Mouse (Mus musculus): Measurements from ENCODE around the gene Abca7. TPM values are rescaled to one million over a fixed set of nuclear protein-coding genes. Genes with fewer than 3 reads are reported as not detected.
A peak's percentile ranks its signal among the peaks of the same experiment; 100 is the strongest.
"Not testable (repeated sequence)": the region's sequence is repeated elsewhere in the genome, so short reads cannot be mapped to it uniquely, and the experiment has no call there.

The Abca7 gene
- total and polyA plus RNA-seq, 2 experiments from 2014 or later, result 1.9 to 9.3 TPM

GRCm38 (mm10) chr10:80044087-80044486 lies 47.8 kb downstream of the Abca7 start:
- H3K27ac ChIP-seq (ENCODE audit: low read depth, low read length), result peak overlapping the region; percentile 51; the same call in 1 of the 2 replicates
- DNase-seq (ENCODE audit: low spot score) (peak; percentile 32), ATAC-seq (ENCODE audit: low FRiP score) (no peak)
- no peak overlapping the region for H3K4me3 ChIP-seq (ENCODE audit: low read depth, low read length)
- H3K36me3 ChIP-seq (ENCODE audit: insufficient read depth, low read length), result no peaks in the 10 kb centered on the region
- 21% methylated on average over 4 of the region's 4 CpGs for WGBS
- H3K4me2 ChIP-seq (ENCODE audit: low read depth, low read length, poor library complexity, severe bottlenecking), result no peak overlapping the region
- no peak for TF ChIP-seq CTCF (IDR thresholded peaks at IDR 0.05)
- no peaks in the 10 kb centered on the region for H3K9me3 ChIP-seq (ENCODE audit: low read length)
- H3K9ac ChIP-seq (replicated peaks; ENCODE audit: low read length, poor library complexity, severe bottlenecking), result no peak overlapping the region
- H3K27me3 ChIP-seq (ENCODE audit: insufficient read depth, low read length), result no peaks in the 10 kb centered on the region
- no peaks in the 10 kb centered on the region for H3K4me1 ChIP-seq (ENCODE audit: insufficient read depth, low read length)

- not testable (repeated sequence) for H3K4me3 ChIP-seq (ENCODE audit: low read depth, low read length); DNase-seq (ENCODE audit: low spot score); H3K4me2 ChIP-seq (ENCODE audit: low read depth, low read length, poor library complexity, severe bottlenecking); H3K36me3 ChIP-seq (ENCODE audit: insufficient read depth, low read length); H3K9ac ChIP-seq (replicated peaks; ENCODE audit: low read length, poor library complexity, severe bottlenecking); H3K9me3 ChIP-seq (ENCODE audit: low read length); H3K4me1 ChIP-seq (ENCODE audit: insufficient read depth, low read length); H3K27me3 ChIP-seq (ENCODE audit: insufficient read depth, low read length); ATAC-seq (ENCODE audit: low FRiP score); H3K27ac ChIP-seq (ENCODE audit: low read depth, low read length)
- 76% methylated on average over 2 of the region's 4 CpGs for WGBS
These were observed 49.1 kb downstream of the Abca7 start for GRCm38 (mm10) chr10:80045364-80045763.

GRCm38 (mm10) chr10:80045766-80046165 lies 49.5 kb downstream of the Abca7 start:
- WGBS, result 57% methylated on average over 5 of the region's 5 CpGs
- Histone ChIP-seq H3K4me3 (ENCODE audit: low read depth, low read length) (no peak overlapping the region), H3K27ac (ENCODE audit: low read depth, low read length) (no peak overlapping the region), H3K4me1 (ENCODE audit: insufficient read depth, low read length) (no peaks in the 10 kb centered on the region), H3K9ac (replicated peaks; ENCODE audit: low read length, poor library complexity, severe bottlenecking) (no peak overlapping the region), H3K4me2 (ENCODE audit: low read depth, low read length, poor library complexity, severe bottlenecking) (no peak overlapping the region), H3K9me3 (ENCODE audit: low read length) (no peaks in the 10 kb centered on the region), H3K36me3 (ENCODE audit: insufficient read depth, low read length) (no peaks in the 10 kb centered on the region), H3K27me3 (ENCODE audit: insufficient read depth, low read length) (no peaks in the 10 kb centered on the region)
- no peak for TF ChIP-seq CTCF (IDR thresholded peaks at IDR 0.05)
- ATAC-seq (ENCODE audit: low FRiP score) (no peak), DNase-seq (ENCODE audit: low spot score) (no peak)

- WGBS, result 39% methylated on average over 9 of the region's 9 CpGs
- no peak for TF ChIP-seq CTCF (IDR thresholded peaks at IDR 0.05)
- Histone ChIP-seq H3K4me3 (ENCODE audit: low read depth, low read length) (no peak within 1 kb of the TSS), H3K36me3 (ENCODE audit: insufficient read depth, low read length) (no peaks in the 10 kb centered on the region), H3K27me3 (ENCODE audit: insufficient read depth, low read length) (no peaks in the 10 kb centered on the region), H3K9ac (replicated peaks; ENCODE audit: low read length, poor library complexity, severe bottlenecking) (no peak within 1 kb of the TSS), H3K27ac (ENCODE audit: low read depth, low read length) (no peak within 1 kb of the TSS), H3K9me3 (ENCODE audit: low read length) (no peaks in the 10 kb centered on the region), H3K4me1 (ENCODE audit: insufficient read depth, low read length) (no peaks in the 10 kb centered on the region), H3K4me2 (ENCODE audit: low read depth, low read length, poor library complexity, severe bottlenecking) (no peak within 1 kb of the TSS)
- no peak for ATAC-seq (ENCODE audit: low FRiP score)
- DNase-seq (ENCODE audit: low spot score), result no peak
These were observed 50.8 kb downstream of the Abca7 start, which contains the start of gene Gpx4 for GRCm38 (mm10) chr10:80047041-80047565. Gpx4 (plus strand) TSS chr10:80047166.

- Histone ChIP-seq H3K27ac (ENCODE audit: low read depth, low read length) (no peak overlapping the region), H3K36me3 (ENCODE audit: insufficient read depth, low read length) (no peaks in the 10 kb centered on the region), H3K9me3 (ENCODE audit: low read length) (no peaks in the 10 kb centered on the region), H3K27me3 (ENCODE audit: insufficient read depth, low read length) (no peaks in the 10 kb centered on the region), H3K4me2 (ENCODE audit: low read depth, low read length, poor library complexity, severe bottlenecking) (no peak overlapping the region), H3K4me1 (ENCODE audit: insufficient read depth, low read length) (no peaks in the 10 kb centered on the region), H3K9ac (replicated peaks; ENCODE audit: low read length, poor library complexity, severe bottlenecking) (no peak overlapping the region), H3K4me3 (ENCODE audit: low read depth, low read length) (no peak overlapping the region)
- TF ChIP-seq CTCF (IDR thresholded peaks at IDR 0.05), result no peak
- ATAC-seq (ENCODE audit: low FRiP score) (no peak), DNase-seq (ENCODE audit: low spot score) (peak; percentile 34)
- WGBS, result 12% methylated on average over 5 of the region's 5 CpGs
These were observed 52.1 kb downstream of the Abca7 start for GRCm38 (mm10) chr10:80048396-80048795.

- no peak overlapping the region for H3K27ac ChIP-seq (ENCODE audit: low read depth, low read length)
- no peak overlapping the region for H3K9ac ChIP-seq (replicated peaks; ENCODE audit: low read length, poor library complexity, severe bottlenecking)
- no peak for ATAC-seq (ENCODE audit: low FRiP score)
- 65% methylated on average over 3 of the region's 3 CpGs for WGBS
- no peaks in the 10 kb centered on the region for H3K4me1 ChIP-seq (ENCODE audit: insufficient read depth, low read length)
- DNase-seq (ENCODE audit: low spot score), result no peak
- no peak for TF ChIP-seq CTCF (IDR thresholded peaks at IDR 0.05)
- no peaks in the 10 kb centered on the region for H3K36me3 ChIP-seq (ENCODE audit: insufficient read depth, low read length)
- H3K27me3 ChIP-seq (ENCODE audit: insufficient read depth, low read length), result no peaks in the 10 kb centered on the region
- no peak overlapping the region for H3K4me2 ChIP-seq (ENCODE audit: low read depth, low read length, poor library complexity, severe bottlenecking)
- no peak overlapping the region for H3K4me3 ChIP-seq (ENCODE audit: low read depth, low read length)
- no peaks in the 10 kb centered on the region for H3K9me3 ChIP-seq (ENCODE audit: low read length)
These were observed 52.5 kb downstream of the Abca7 start for GRCm38 (mm10) chr10:80048834-80049233.

All from midbrain, postnatal 0 days (tissue).